Mouse (Mus musculus): ENCODE measurements around the gene Mrc1. TPM values are rescaled to one million over a fixed set of nuclear protein-coding genes. Genes with fewer than 3 reads are reported as not detected.
"Not testable (repeated sequence)": the region's sequence is repeated elsewhere in the genome, so short reads cannot be mapped to it uniquely, and the experiment has no call there.

The Mrc1 gene
- polyA plus RNA-seq (2015; fragmentation: Nextera tagmentation; extraction: Ambion mirVana), result 6.4 and 6.8 TPM in 2 replicates

GRCm38 (mm10) chr2:14229149-14229548, at the start of gene Mrc1:
Gene Mrc1 (plus strand): TSS chr2:14229392.
- no peaks in the 10 kb centered on the region for H3K27me3 ChIP-seq (replicated peaks)
- H3K4me2 ChIP-seq, result no peak within 1 kb of the TSS
- WGBS, result 86% methylated on average over 3 of the region's 3 CpGs
- ATAC-seq (replicated peaks), result no peak
- no peaks in the 10 kb centered on the region for H3K36me3 ChIP-seq (replicated peaks)
- no peak within 1 kb of the TSS for H3K27ac ChIP-seq
- no peak within 1 kb of the TSS for H3K9ac ChIP-seq
- no peaks in the 10 kb centered on the region for H3K4me1 ChIP-seq
- no peaks in the 10 kb centered on the region for H3K9me3 ChIP-seq
- H3K4me3 ChIP-seq, result no peak within 1 kb of the TSS

GRCm38 (mm10) chr2:14184375-14184774, 44.8 kb upstream of the Mrc1 start:
- Histone ChIP-seq H3K27me3 (replicated peaks) (no peaks in the 10 kb centered on the region), H3K4me3 (no peak overlapping the region), H3K9me3 (no peaks in the 10 kb centered on the region), H3K9ac (no peak overlapping the region), H3K4me2 (no peak overlapping the region), H3K36me3 (replicated peaks) (no peaks in the 10 kb centered on the region), H3K27ac (no peak overlapping the region), H3K4me1 (no peaks in the 10 kb centered on the region)
- no peak for ATAC-seq (replicated peaks)

- ATAC-seq (replicated peaks), result no peak
- WGBS, result 87% methylated on average over 4 of the region's 4 CpGs
- Histone ChIP-seq H3K27ac (no peak overlapping the region), H3K4me3 (no peak overlapping the region), H3K27me3 (replicated peaks) (no peaks in the 10 kb centered on the region), H3K4me1 (no peaks in the 10 kb centered on the region), H3K4me2 (no peak overlapping the region), H3K9me3 (no peaks in the 10 kb centered on the region), H3K36me3 (replicated peaks) (no peaks in the 10 kb centered on the region), H3K9ac (no peak overlapping the region)
Observed at GRCm38 (mm10) chr2:14190684-14191083, 38.5 kb upstream of the Mrc1 start.

GRCm38 (mm10) chr2:14191601-14192000, 37.6 kb upstream of the Mrc1 start:
- no peaks in the 10 kb centered on the region for H3K27me3 ChIP-seq (replicated peaks)
- H3K9me3 ChIP-seq, result no peaks in the 10 kb centered on the region
- H3K36me3 ChIP-seq (replicated peaks), result no peaks in the 10 kb centered on the region
- no peak for ATAC-seq (replicated peaks)
- no peak overlapping the region for H3K4me2 ChIP-seq
- WGBS, result 84% methylated on average over 4 of the region's 4 CpGs
- no peaks in the 10 kb centered on the region for H3K4me1 ChIP-seq
- no peak overlapping the region for H3K4me3 ChIP-seq
- H3K9ac ChIP-seq, result no peak overlapping the region
- H3K27ac ChIP-seq, result no peak overlapping the region

GRCm38 (mm10) chr2:14192046-14192445, 37.1 kb upstream of the Mrc1 start:
- Histone ChIP-seq H3K36me3 (replicated peaks) (no peaks in the 10 kb centered on the region), H3K9me3 (no peaks in the 10 kb centered on the region), H3K9ac (no peak overlapping the region), H3K4me2 (no peak overlapping the region), H3K4me1 (no peaks in the 10 kb centered on the region), H3K27me3 (replicated peaks) (no peaks in the 10 kb centered on the region), H3K4me3 (no peak overlapping the region), H3K27ac (no peak overlapping the region)
- ATAC-seq (replicated peaks), result no peak
- 84% methylated on average over 6 of the region's 6 CpGs for WGBS

GRCm38 (mm10) chr2:14198325-14198903, 30.8 kb upstream of the Mrc1 start:
- H3K9me3 ChIP-seq; H3K4me2 ChIP-seq; H3K4me1 ChIP-seq; H3K27me3 ChIP-seq (replicated peaks); H3K36me3 ChIP-seq (replicated peaks); H3K4me3 ChIP-seq; H3K9ac ChIP-seq; ATAC-seq (replicated peaks); H3K27ac ChIP-seq: not testable (repeated sequence)
- WGBS, result 67% methylated on average over 1 of the region's 2 CpGs

GRCm38 (mm10) chr2:14199621-14200020, 29.6 kb upstream of the Mrc1 start:
- no peaks in the 10 kb centered on the region for H3K36me3 ChIP-seq (replicated peaks)
- WGBS, result 41% methylated on average over 2 of the region's 2 CpGs
- H3K27me3 ChIP-seq (replicated peaks), result no peaks in the 10 kb centered on the region
- no peak overlapping the region for H3K4me3 ChIP-seq
- no peak overlapping the region for H3K27ac ChIP-seq
- H3K4me2 ChIP-seq, result no peak overlapping the region
- no peak overlapping the region for H3K9ac ChIP-seq
- no peak for ATAC-seq (replicated peaks)
- H3K4me1 ChIP-seq, result no peaks in the 10 kb centered on the region
- H3K9me3 ChIP-seq, result no peaks in the 10 kb centered on the region

GRCm38 (mm10) chr2:14200879-14201445, 28.2 kb upstream of the Mrc1 start:
- not testable (repeated sequence) for H3K9me3 ChIP-seq; H3K4me3 ChIP-seq; H3K27me3 ChIP-seq (replicated peaks); H3K9ac ChIP-seq; H3K4me1 ChIP-seq; H3K36me3 ChIP-seq (replicated peaks); H3K27ac ChIP-seq; H3K4me2 ChIP-seq; ATAC-seq (replicated peaks)
- WGBS, result 100% methylated on average over 1 of the region's 2 CpGs

GRCm38 (mm10) chr2:14204308-14204707, 24.9 kb upstream of the Mrc1 start:
- Histone ChIP-seq H3K9ac (no peak overlapping the region), H3K4me2 (no peak overlapping the region)
- WGBS, result 97% methylated on average over 1 of the region's 1 CpGs

GRCm38 (mm10) chr2:14206798-14207197, 22.4 kb upstream of the Mrc1 start:
- H3K4me3 ChIP-seq, result no peak overlapping the region
- no peaks in the 10 kb centered on the region for H3K27me3 ChIP-seq (replicated peaks)
- H3K4me2 ChIP-seq, result no peak overlapping the region
- H3K27ac ChIP-seq, result no peak overlapping the region
- H3K36me3 ChIP-seq (replicated peaks), result no peaks in the 10 kb centered on the region
- 83% methylated on average over 4 of the region's 4 CpGs for WGBS
- H3K4me1 ChIP-seq, result no peaks in the 10 kb centered on the region
- no peak for ATAC-seq (replicated peaks)
- H3K9me3 ChIP-seq, result no peaks in the 10 kb centered on the region
- H3K9ac ChIP-seq, result no peak overlapping the region

More at GRCm38 (mm10) chr2:14204308-14204707, 24.9 kb upstream of the Mrc1 start:
- Histone ChIP-seq H3K27ac (no peak overlapping the region), H3K27me3 (replicated peaks) (no peaks in the 10 kb centered on the region), H3K4me3 (no peak overlapping the region), H3K4me1 (no peaks in the 10 kb centered on the region), H3K36me3 (replicated peaks) (no peaks in the 10 kb centered on the region), H3K9me3 (no peaks in the 10 kb centered on the region)
- ATAC-seq (replicated peaks), result no peak

- Histone ChIP-seq H3K27me3 (replicated peaks) (no peaks in the 10 kb centered on the region), H3K36me3 (replicated peaks) (no peaks in the 10 kb centered on the region), H3K4me2 (no peak overlapping the region), H3K9me3 (no peaks in the 10 kb centered on the region), H3K9ac (no peak overlapping the region), H3K4me1 (peaks cover 4% of the 10 kb centered on the region; the same call in 1 of the 2 replicates), H3K4me3 (no peak overlapping the region), H3K27ac (no peak overlapping the region)
- no peak for ATAC-seq (replicated peaks)
- 88% methylated on average over 1 of the region's 1 CpGs for WGBS
Observed at GRCm38 (mm10) chr2:14210731-14211130, 18.5 kb upstream of the Mrc1 start.

- H3K4me2 ChIP-seq, result no peak overlapping the region
- H3K27me3 ChIP-seq (replicated peaks), result no peaks in the 10 kb centered on the region
- H3K4me1 ChIP-seq, result peaks cover 4% of the 10 kb centered on the region; the same call in 1 of the 2 replicates
- no peak overlapping the region for H3K27ac ChIP-seq
- no peak for ATAC-seq (replicated peaks)
- H3K36me3 ChIP-seq (replicated peaks), result no peaks in the 10 kb centered on the region
- no peak overlapping the region for H3K9ac ChIP-seq
- no peaks in the 10 kb centered on the region for H3K9me3 ChIP-seq
- no peak overlapping the region for H3K4me3 ChIP-seq
Observed at GRCm38 (mm10) chr2:14211606-14212005, 17.6 kb upstream of the Mrc1 start.

GRCm38 (mm10) chr2:14214764-14215163, 14.4 kb upstream of the Mrc1 start:
- 11% methylated on average over 3 of the region's 3 CpGs for WGBS
- Histone ChIP-seq H3K27ac (no peak overlapping the region), H3K4me1 (peaks cover 4% of the 10 kb centered on the region; the same call in 1 of the 2 replicates), H3K27me3 (replicated peaks) (no peaks in the 10 kb centered on the region), H3K9ac (no peak overlapping the region), H3K4me3 (no peak overlapping the region), H3K4me2 (no peak overlapping the region), H3K9me3 (no peaks in the 10 kb centered on the region), H3K36me3 (replicated peaks) (no peaks in the 10 kb centered on the region)
- ATAC-seq (replicated peaks), result peak; percentile 71
